Mouse (Mus musculus) splenic B cell, adult 2 months (primary cell): ENCODE measurements around the gene Kcnip4.

Experiments used
- DNase-seq: peaks from one replicate; pipeline ENCODE4 v3.0.0-alpha.2; 2011; ENCODE audit warnings: low read depth, low spot score
- H3K27me3 ChIP-seq: 2 replicates; pipeline ENCODE4 v1.6.1; 2012; ENCODE audit warnings: mild to moderate bottlenecking, low read length, moderate library complexity, mixed read lengths; ENCODE audit not compliant: control insufficient read depth, poor library complexity, insufficient read depth, severe bottlenecking
- H3K36me3 ChIP-seq: 2 replicates; pipeline ENCODE4 v1.6.1; 2012; ENCODE audit warnings: mild to moderate bottlenecking, low read length, moderate library complexity, mixed read lengths; ENCODE audit not compliant: control insufficient read depth, poor library complexity, insufficient read depth, severe bottlenecking

Gene Kcnip4

GRCm38 (mm10) chr5:48718166-48718565 is 806.5 kb downstream of the Kcnip4 start:
- H3K27me3 ChIP-seq, result no peaks in the 10 kb centered on the region
- no peaks in the 10 kb centered on the region for H3K36me3 ChIP-seq
- no peak for DNase-seq

DNA sequence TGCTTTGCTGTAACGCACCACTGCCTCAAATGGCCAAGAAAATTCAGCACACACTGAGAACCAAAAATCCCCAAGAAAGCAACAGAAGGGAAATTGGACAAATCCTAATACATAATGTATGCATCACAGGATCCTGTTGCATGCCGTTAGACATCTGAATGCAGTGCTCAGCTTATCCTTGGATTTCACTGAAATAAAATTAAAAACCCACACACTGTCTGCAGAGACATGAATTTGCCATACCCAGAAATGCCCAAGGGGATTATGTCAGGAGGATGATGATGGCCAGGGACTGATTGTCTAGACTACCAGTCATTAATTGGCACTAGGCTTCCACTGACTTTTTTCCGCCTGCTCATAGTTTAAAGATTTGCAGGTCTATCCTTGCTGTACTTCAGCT is 818.7 kb downstream of the Kcnip4 start:
- DNase-seq, result no peak
- H3K36me3 ChIP-seq, result no peaks in the 10 kb centered on the region
- no peaks in the 10 kb centered on the region for H3K27me3 ChIP-seq

DNA sequence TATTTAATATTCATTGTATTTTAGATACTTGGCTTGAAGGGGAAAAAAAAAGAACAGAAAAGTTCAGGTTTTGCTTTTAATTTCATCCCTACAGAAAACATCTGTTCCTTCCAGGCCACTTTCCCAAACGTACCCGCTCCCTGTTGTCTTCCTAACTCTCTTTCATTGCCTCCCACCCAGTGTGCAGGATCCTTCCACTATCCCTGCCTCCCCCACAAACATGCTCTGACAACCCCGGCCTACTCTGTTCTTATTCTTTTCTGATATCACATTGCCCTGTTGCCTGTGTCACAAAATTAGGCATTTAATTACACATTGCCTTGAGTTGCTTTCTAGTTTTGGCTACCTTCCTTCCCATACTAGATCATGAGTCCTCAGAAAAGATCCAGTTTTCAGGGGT is 837.6 kb downstream of the Kcnip4 start:
- no peak for DNase-seq
- Histone ChIP-seq H3K27me3 (no peaks in the 10 kb centered on the region), H3K36me3 (no peaks in the 10 kb centered on the region)

DNA sequence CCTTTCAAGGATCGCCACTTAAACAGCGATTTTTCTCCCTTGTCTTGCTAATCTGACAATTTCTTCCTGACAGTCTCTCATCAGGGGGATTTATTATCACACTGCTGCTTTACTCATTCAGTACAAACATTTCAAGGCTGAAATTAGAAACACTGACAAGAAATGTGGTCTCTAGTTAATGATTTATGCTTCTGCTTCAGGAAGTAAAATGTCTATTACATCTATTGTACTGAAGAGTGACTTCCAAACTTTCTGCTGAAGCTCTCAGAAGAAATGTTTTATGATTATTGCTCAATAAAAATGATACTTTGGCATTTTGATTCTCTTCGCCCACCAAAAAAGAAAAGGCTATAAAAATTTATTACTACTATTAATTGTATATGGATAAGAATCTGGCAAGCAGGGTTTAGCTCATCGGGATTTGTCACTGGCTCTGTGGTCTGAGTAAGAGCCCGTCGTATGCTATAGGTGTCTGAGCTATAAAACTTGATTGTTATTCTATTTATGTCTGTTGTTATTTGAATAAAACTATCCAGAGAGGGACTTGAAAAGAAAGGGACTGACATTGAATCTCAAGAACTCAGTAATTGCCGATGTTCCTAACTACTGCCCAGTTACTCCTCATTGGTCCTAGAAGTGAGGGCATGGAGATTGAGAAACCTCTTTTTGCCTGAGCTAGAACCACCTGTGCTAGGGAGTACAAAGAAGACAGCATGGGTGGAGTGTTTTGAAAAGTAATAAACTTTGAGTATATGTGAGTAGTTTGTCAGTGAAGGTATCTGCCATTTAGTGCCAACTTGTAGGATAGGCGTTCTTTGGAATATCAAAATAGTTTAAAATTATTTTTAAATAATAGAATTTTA is 844.7 kb downstream of the Kcnip4 start:
- no peak for DNase-seq
- Histone ChIP-seq H3K27me3 (no peaks in the 10 kb centered on the region), H3K36me3 (no peaks in the 10 kb centered on the region)

GRCm38 (mm10) chr5:48662504-48662903 is 862.2 kb downstream of the Kcnip4 start:
- no peak for DNase-seq
- Histone ChIP-seq H3K27me3 (no peaks in the 10 kb centered on the region), H3K36me3 (no peaks in the 10 kb centered on the region)

- no peak for DNase-seq
- Histone ChIP-seq H3K36me3 (no peaks in the 10 kb centered on the region), H3K27me3 (no peaks in the 10 kb centered on the region)
These were observed 864.7 kb downstream of the Kcnip4 start for GRCm38 (mm10) chr5:48659975-48660374.

GRCm38 (mm10) chr5:48650496-48650895 is 874.2 kb downstream of the Kcnip4 start:
- no peaks in the 10 kb centered on the region for H3K27me3 ChIP-seq
- DNase-seq, result no peak
- no peaks in the 10 kb centered on the region for H3K36me3 ChIP-seq

DNA sequence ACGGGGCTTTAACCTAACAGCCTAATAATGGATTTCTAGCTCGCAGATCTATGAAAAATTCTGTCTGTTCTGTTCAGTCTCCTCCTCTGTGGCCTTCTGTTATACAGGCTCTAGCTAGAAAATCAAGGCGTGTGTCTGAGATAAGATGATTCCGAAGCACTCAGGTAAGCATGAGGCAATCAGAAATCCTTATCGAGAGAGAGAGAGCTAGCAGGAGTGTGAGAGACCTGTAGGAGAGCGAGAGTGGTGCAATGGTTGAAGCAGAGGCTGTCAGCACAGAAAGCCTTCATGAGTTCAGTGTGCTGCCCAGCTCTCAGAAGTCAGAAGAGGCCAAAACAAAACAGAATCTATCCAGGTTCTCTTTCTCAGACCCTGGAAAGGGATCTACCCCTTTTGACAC is 888.0 kb downstream of the Kcnip4 start:
- no peaks in the 10 kb centered on the region for H3K27me3 ChIP-seq
- H3K36me3 ChIP-seq, result no peaks in the 10 kb centered on the region

GRCm38 (mm10) chr5:48633631-48634030 is 891.1 kb downstream of the Kcnip4 start:
- DNase-seq, result no peak
- no peaks in the 10 kb centered on the region for H3K27me3 ChIP-seq
- H3K36me3 ChIP-seq, result no peaks in the 10 kb centered on the region

More for the DNA sequence above, 888.0 kb downstream of the Kcnip4 start:
- no peak for DNase-seq

DNA sequence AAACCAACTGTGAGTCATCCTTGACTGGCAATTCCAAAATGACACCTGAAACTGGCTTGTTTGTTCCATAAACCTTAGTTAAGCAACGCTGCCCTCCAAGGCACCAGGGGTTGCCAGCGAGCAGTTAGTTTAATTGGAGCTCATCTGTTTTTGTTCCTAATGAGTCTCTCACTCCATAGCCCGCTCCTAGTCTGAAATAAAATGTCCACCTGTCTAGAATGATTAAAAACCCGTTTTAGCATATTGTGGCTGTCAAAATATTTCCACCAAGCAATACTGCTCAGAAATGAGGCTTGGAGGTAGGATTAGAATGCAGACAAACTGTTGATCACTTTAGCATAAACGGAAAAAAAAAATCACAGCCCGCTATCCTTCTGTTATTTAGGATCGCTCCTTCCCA is 901.3 kb downstream of the Kcnip4 start:
- H3K27me3 ChIP-seq, result no peaks in the 10 kb centered on the region
- H3K36me3 ChIP-seq, result no peaks in the 10 kb centered on the region
- DNase-seq, result no peak

DNA sequence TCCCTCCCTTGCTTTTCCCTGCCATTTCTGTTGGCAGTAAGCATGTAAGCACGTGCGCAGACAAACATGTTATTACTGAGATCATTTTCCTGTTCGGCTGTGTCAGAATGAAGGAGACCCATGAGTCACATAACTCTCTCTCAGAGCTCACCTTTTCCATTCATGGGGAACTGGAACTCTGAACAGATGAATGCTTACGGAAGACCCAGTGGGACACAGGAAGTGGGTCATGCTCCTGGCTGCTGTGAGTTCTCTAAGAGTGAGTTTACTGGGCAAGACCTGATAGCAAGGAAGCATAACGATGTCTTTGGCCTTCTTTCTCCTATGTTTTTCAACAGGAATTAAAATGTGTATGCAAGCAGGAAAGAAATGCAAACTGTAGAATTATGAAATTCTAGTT is 917.8 kb downstream of the Kcnip4 start:
- no peaks in the 10 kb centered on the region for H3K36me3 ChIP-seq
- H3K27me3 ChIP-seq, result no peaks in the 10 kb centered on the region
- DNase-seq, result no peak

DNA sequence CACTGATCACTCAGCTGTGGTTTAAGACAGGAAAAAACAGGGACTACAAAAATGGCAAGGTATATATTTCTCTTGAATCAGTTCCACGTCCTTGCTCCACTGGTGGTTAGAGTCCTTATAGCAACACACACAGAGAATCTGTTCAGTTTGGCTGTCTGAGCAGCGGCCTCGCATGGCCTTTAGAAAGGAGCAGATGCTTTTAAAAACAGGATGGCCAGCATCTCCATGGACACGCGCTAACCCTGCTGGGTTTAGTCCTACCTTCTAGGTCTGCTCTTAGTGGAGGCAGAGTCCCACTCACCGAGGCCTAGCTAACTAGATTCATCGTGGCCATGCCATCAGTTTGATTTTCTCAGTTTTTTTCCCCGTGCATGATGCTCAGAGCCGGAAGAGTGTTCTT is 918.4 kb downstream of the Kcnip4 start:
- Histone ChIP-seq H3K27me3 (no peaks in the 10 kb centered on the region), H3K36me3 (no peaks in the 10 kb centered on the region)
- DNase-seq, result no peak

DNA sequence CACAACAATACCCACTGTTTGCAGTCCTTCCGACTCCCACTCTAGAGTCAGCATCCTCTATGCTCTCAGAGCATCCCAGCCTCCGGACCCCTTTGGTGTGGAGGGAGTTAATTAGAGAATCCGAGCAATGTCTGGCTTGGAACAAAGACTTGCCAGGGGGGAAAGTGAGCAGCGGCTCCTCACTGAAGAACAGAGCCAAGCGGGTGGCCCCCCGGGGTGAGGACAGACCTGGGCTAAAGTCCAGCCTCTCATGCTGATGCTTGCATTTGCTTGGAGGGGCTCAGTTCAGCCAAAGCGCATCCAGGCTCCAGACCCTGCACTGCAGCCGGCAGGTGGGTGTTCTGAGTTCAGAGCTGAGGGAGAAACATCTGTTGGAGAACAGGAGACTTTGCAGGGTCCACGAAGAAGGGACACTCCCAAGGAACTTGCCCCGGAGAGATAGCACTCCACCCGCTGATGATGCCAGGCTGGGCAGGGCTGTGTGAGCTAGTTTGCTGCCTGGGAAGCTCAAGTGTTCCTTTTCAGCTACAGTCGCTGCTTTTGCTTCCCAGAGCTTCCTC is 925.1 kb downstream of the Kcnip4 start:
- Histone ChIP-seq H3K27me3 (no peaks in the 10 kb centered on the region), H3K36me3 (no peaks in the 10 kb centered on the region)
- DNase-seq, result no peak

DNA sequence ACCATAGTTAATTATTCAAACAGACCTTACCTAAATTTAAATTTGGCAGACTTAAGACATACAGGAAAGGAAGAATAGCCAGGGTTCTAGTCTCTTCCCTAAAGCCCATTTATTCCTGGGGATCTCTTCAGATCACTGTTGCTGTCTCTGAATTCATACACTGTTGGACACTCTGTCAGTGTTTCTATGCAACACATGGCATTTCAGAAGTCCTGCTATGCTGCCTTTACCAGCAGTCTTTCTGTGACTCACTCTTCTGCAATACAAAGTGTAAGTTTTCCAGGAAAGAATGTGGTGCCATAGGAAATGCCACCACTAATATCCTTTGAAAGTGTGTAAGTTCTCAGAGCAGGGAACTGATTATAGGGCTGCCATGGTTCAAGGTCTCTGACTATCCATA is 936.7 kb downstream of the Kcnip4 start:
- Histone ChIP-seq H3K27me3 (no peaks in the 10 kb centered on the region), H3K36me3 (no peaks in the 10 kb centered on the region)
- no peak for DNase-seq

GRCm38 (mm10) chr5:48583431-48583830 is 941.3 kb downstream of the Kcnip4 start:
- no peak for DNase-seq
- no peaks in the 10 kb centered on the region for H3K27me3 ChIP-seq

More at GRCm38 (mm10) chr5:48583431-48583830, 941.3 kb downstream of the Kcnip4 start:
- no peaks in the 10 kb centered on the region for H3K36me3 ChIP-seq
